Mouse (Mus musculus) CD4-positive, CD25-positive, alpha-beta regulatory T cell (primary cell): ENCODE data around the gene Olfr308. TPM values are rescaled to one million over a fixed set of nuclear protein-coding genes. Genes with fewer than 3 reads are reported as not detected.

Experiments
- polyA plus RNA-seq: library from polyadenylated mRNA; unstranded; fragments of 100-300 nt; shearing (Covaris generic); gene quantifications from one replicate; pipeline ENCODE4 v1.2.1, GENCODE M21; 2017

Olfr308 gene
- not detected for polyA plus RNA-seq

GRCm38 (mm10) chr7:86325530-86325929 is at the start of gene Olfr308:
Olfr308 (minus strand) TSS chr7:86325630.

GRCm38 (mm10) chr7:86366828-86367227 is 41.4 kb upstream of the Olfr308 start, which contains the start of gene Olfr305:
Olfr305 (minus strand) TSS chr7:86366928.

GRCm38 (mm10) chr7:86337486-86337885 is 12.1 kb upstream of the Olfr308 start, which contains the start of gene Olfr307:
Olfr307 (minus strand) TSS chr7:86337586.

GRCm38 (mm10) chr7:86313608-86314007 is 11.8 kb downstream of the Olfr308 start, which contains the start of gene Olfr309:
Olfr309 (minus strand) TSS chr7:86313708.

GRCm38 (mm10) chr7:86277072-86277471 is 48.4 kb downstream of the Olfr308 start, which contains the start of gene Olfr310:
Olfr310 (minus strand) TSS chr7:86277172.

Other genes with a start within 250 kb of the Olfr308 start
- gene Vmn2r75, start 153.9 kb downstream of the Olfr308 start, polyA plus RNA-seq, result not detected
- gene Vmn2r76, start 79.3 kb downstream of the Olfr308 start, polyA plus RNA-seq, result 0.05 TPM
- gene Olfr310, start 48.5 kb downstream of the Olfr308 start, polyA plus RNA-seq, result not detected
- not detected for gene Olfr309, start 11.9 kb downstream of the Olfr308 start, polyA plus RNA-seq
- 0.06 TPM for gene Olfr307, start 12.0 kb upstream of the Olfr308 start, polyA plus RNA-seq
- gene Olfr305, start 41.3 kb upstream of the Olfr308 start, polyA plus RNA-seq, result not detected
- gene Olfr304, start 61.0 kb upstream of the Olfr308 start, polyA plus RNA-seq, result not detected
- gene Olfr303, start 72.2 kb upstream of the Olfr308 start, polyA plus RNA-seq, result not detected
- gene Olfr301, start 78.2 kb upstream of the Olfr308 start, polyA plus RNA-seq, result not detected
- gene Olfr299, start 134.3 kb upstream of the Olfr308 start, polyA plus RNA-seq, result not detected
- gene Olfr298, start 166.9 kb upstream of the Olfr308 start, polyA plus RNA-seq, result not detected
- gene Olfr297, start 194.3 kb upstream of the Olfr308 start, polyA plus RNA-seq, result not detected